In genomic region chr12:75668916-75669257, GRCm38 (mm10) we compare ENCODE assay signal across 8 mouse cellular contexts. TPM values are rescaled to one million over a fixed set of nuclear protein-coding genes. Genes with fewer than 3 reads are reported as not detected.
A peak's percentile ranks its signal among the peaks of the same experiment; 100 is the strongest.
DNase-seq lines count a peak whose midpoint lies in the region; ATAC-seq and TF ChIP-seq lines count a peak whose summit lies in the region.

No protein-coding gene starts in this region.

- peak overlapping the region; percentile 82 for H3K4me2 ChIP-seq in hindbrain, embryonic 15.5 days
- peak overlapping the region; percentile 84 for H3K4me2 ChIP-seq in midbrain, embryonic 14.5 days (ENCODE audit: low read length)

- DNase-seq in left cerebral cortex, adult 2 months (ENCODE audit: extremely low spot score in 1 of 2, low spot score in 2 of 2): no peak
- no peak for DNase-seq in left cerebral cortex, postnatal 4 days
- DNase-seq in c-Kit-positive CD71-negative TER-119-negative erythroid progenitor cells, embryonic 14.5 days (ENCODE audit: low read depth): peak; percentile 18
- DNase-seq in midbrain, embryonic 14.5 days: no peak
- no peak for DNase-seq in layer of hippocampus, adult 9-11 months
- DNase-seq in frontal cortex, postnatal 25 days (ENCODE audit: low spot score in 2 of 2): no peak
- DNase-seq in ovary, postnatal 10 days (ENCODE audit: low spot score): no peak

- H3K27me3 ChIP-seq in hindbrain, embryonic 15.5 days: no peaks in the 10 kb centered on the region
- no peaks in the 10 kb centered on the region for H3K27me3 ChIP-seq in midbrain, embryonic 14.5 days (ENCODE audit: control insufficient read depth, insufficient read depth, low read length)

- peak overlapping the region; percentile 62 for H3K4me3 ChIP-seq in left cerebral cortex, adult 2 months
- H3K4me3 ChIP-seq in hindbrain, embryonic 15.5 days: peak overlapping the region; percentile 56
- H3K4me3 ChIP-seq in midbrain, embryonic 14.5 days (replicated peaks; ENCODE audit: low read depth, low read length): peak overlapping the region; percentile 64

- no peak; the same call in 1 of the 2 replicates for ATAC-seq in hindbrain, embryonic 15.5 days (ENCODE audit: low FRiP score, low read depth)
- no peak for ATAC-seq in midbrain, embryonic 14.5 days (ENCODE audit: low FRiP score, low TSS enrichment)

- 2% methylated on average over 9 of the region's 9 CpGs for WGBS in hindbrain, embryonic 15.5 days
- under 1% methylated on average over 9 of the region's 9 CpGs for WGBS in midbrain, embryonic 14.5 days

- H3K9ac ChIP-seq in hindbrain, embryonic 15.5 days: peak overlapping the region; percentile 69
- peak overlapping the region; percentile 66 for H3K9ac ChIP-seq in midbrain, embryonic 14.5 days (replicated peaks; ENCODE audit: low read length)

- peak overlapping the region; percentile 71 for H3K27ac ChIP-seq in left cerebral cortex, adult 2 months
- peak overlapping the region; percentile 87 for H3K27ac ChIP-seq in hindbrain, embryonic 15.5 days (replicated peaks)
- H3K27ac ChIP-seq in midbrain, embryonic 14.5 days (replicated peaks; ENCODE audit: low read depth, low read length): peak overlapping the region; percentile 75

- TF ChIP-seq CTCF in left cerebral cortex, adult 2 months (IDR thresholded peaks at IDR 0.05): no peak

- intact Hi-C loops in left cerebral cortex, adult 2 months (cut with DNase I): loop anchor here (1.0 kb wide), 2 partner anchors 66 to 73 kb away; partner anchors contain the start of genes Ppp2r5e and Sgpp1
- intact Hi-C loops in left cerebral cortex, postnatal 4 days (cut with DNase I): no loop called here

- no peaks in the 10 kb centered on the region for H3K36me3 ChIP-seq in hindbrain, embryonic 15.5 days
- no peaks in the 10 kb centered on the region for H3K36me3 ChIP-seq in midbrain, embryonic 14.5 days (ENCODE audit: control insufficient read depth, insufficient read depth, low read length)

- no peaks in the 10 kb centered on the region for H3K9me3 ChIP-seq in hindbrain, embryonic 15.5 days
- H3K9me3 ChIP-seq in midbrain, embryonic 14.5 days (ENCODE audit: control insufficient read depth, low read length): no peaks in the 10 kb centered on the region

- peaks cover 20% of the 10 kb centered on the region for H3K4me1 ChIP-seq in hindbrain, embryonic 15.5 days (replicated peaks)
- peaks cover 7% of the 10 kb centered on the region for H3K4me1 ChIP-seq in midbrain, embryonic 14.5 days (ENCODE audit: control insufficient read depth, insufficient read depth, low read length)

RNA-seq across cellular contexts. Expression of gene Wdr89, which starts 0.5 kb away (rescaled TPM):
- 1 to 10 TPM; 2.3 to 3.7 TPM for total RNA-seq in left cerebral cortex, adult 2 months (2021)
- 1 to 10 TPM; 4.0 to 4.4 TPM for total RNA-seq in left cerebral cortex, postnatal 4 days (2021)
- polyA plus RNA-seq in hindbrain, embryonic 15.5 days (2015; fragmentation: Nextera tagmentation; extraction: Ambion mirVana): 5.5 and 5.7 TPM in 2 replicates
- 5.4 and 6.2 TPM in 2 replicates for polyA plus RNA-seq in midbrain, embryonic 14.5 days (2014; fragmentation: Nextera tagmentation; extraction: Ambion mirVana)
